Mouse (Mus musculus) megakaryocyte, embryonic 14.5 days (primary cell): Measurements from ENCODE around the gene Lrrn3. TPM values are rescaled to one million over a fixed set of nuclear protein-coding genes. Genes with fewer than 3 reads are reported as not detected.

Experiments used
- H3K27me3 ChIP-seq: replicated peaks from 2 replicates; pipeline ENCODE3; 2012; ENCODE audit warnings: inconsistent platforms
- H3K36me3 ChIP-seq: replicated peaks from 2 replicates; pipeline ENCODE3; 2012; ENCODE audit warnings: low read length, inconsistent platforms, mixed read lengths
- H3K4me1 ChIP-seq: 2 replicates; pipeline ENCODE4 v1.6.1; 2012; ENCODE audit warnings: inconsistent platforms
- H3K4me3 ChIP-seq: replicated peaks from 2 replicates; pipeline ENCODE3; 2012; ENCODE audit warnings: moderate library complexity, mild to moderate bottlenecking, inconsistent platforms
- H3K9me3 ChIP-seq: 2 replicates; pipeline ENCODE4 v1.6.1; 2012; ENCODE audit warnings: inconsistent platforms
- FLI1 ChIP-seq: IDR thresholded peaks from 2 replicates; pipeline ENCODE4 v1.6.1; 2012; ENCODE audit warnings: low read length, inconsistent platforms, mixed read lengths
- GATA1 ChIP-seq: IDR thresholded peaks from 3 replicates; pipeline ENCODE4 v1.6.1; 2012; ENCODE audit warnings: mixed read lengths, low read length, inconsistent platforms, borderline replicate concordance
- polyA plus RNA-seq: library from polyadenylated mRNA; stranded (reverse); fragments of >175 nt; gene quantifications from 2 replicates; pipeline ENCODE4 v1.2.3, GENCODE M21; 2012; ENCODE audit warnings: low replicate concordance; ENCODE audit not compliant: insufficient read depth

Lrrn3 gene
- polyA plus RNA-seq, 1 experiment, result 0.09 TPM

- Histone ChIP-seq H3K27me3 (no peaks in the 10 kb centered on the region), H3K4me3 (peak overlapping the region; percentile 69), H3K36me3 (no peaks in the 10 kb centered on the region), H3K9me3 (no peaks in the 10 kb centered on the region), H3K4me1 (peaks cover 39% of the 10 kb centered on the region)
- TF ChIP-seq GATA1 (no peak), FLI1 (no peak)
These were observed 774 bp upstream of the Lrrn3 start for GRCm38 (mm10) chr12:41487005-41487404.

GRCm38 (mm10) chr12:41485512-41486215, 567 bp downstream of the Lrrn3 start:
- TF ChIP-seq GATA1, result no peak
- no peak for TF ChIP-seq FLI1
- Histone ChIP-seq H3K27me3 (no peaks in the 10 kb centered on the region), H3K4me1 (peaks cover 39% of the 10 kb centered on the region), H3K4me3 (peak overlapping the region; percentile 91), H3K36me3 (no peaks in the 10 kb centered on the region), H3K9me3 (no peaks in the 10 kb centered on the region)

GRCm38 (mm10) chr12:41484689-41485511, 1.3 kb downstream of the Lrrn3 start:
- Histone ChIP-seq H3K4me1 (peaks cover 39% of the 10 kb centered on the region), H3K4me3 (peak overlapping the region; percentile 91), H3K9me3 (no peaks in the 10 kb centered on the region), H3K27me3 (no peaks in the 10 kb centered on the region), H3K36me3 (no peaks in the 10 kb centered on the region)
- no peak for TF ChIP-seq GATA1
- TF ChIP-seq FLI1, result no peak

- no peak for TF ChIP-seq FLI1
- no peak for TF ChIP-seq GATA1
- Histone ChIP-seq H3K27me3 (no peaks in the 10 kb centered on the region), H3K36me3 (no peaks in the 10 kb centered on the region), H3K4me3 (peak overlapping the region; percentile 91), H3K9me3 (no peaks in the 10 kb centered on the region), H3K4me1 (peaks cover 39% of the 10 kb centered on the region)
These were observed 2.4 kb downstream of the Lrrn3 start for GRCm38 (mm10) chr12:41483593-41484451.

GRCm38 (mm10) chr12:41483091-41483592, 3.1 kb downstream of the Lrrn3 start:
- no peaks in the 10 kb centered on the region for H3K36me3 ChIP-seq
- H3K4me3 ChIP-seq, result peak overlapping the region; percentile 91
- TF ChIP-seq GATA1 (no peak), FLI1 (no peak)
- no peaks in the 10 kb centered on the region for H3K9me3 ChIP-seq
- H3K27me3 ChIP-seq, result no peaks in the 10 kb centered on the region
- peaks cover 39% of the 10 kb centered on the region for H3K4me1 ChIP-seq

GRCm38 (mm10) chr12:41481486-41481885, 4.7 kb downstream of the Lrrn3 start:
- no peak for TF ChIP-seq FLI1
- Histone ChIP-seq H3K36me3 (no peaks in the 10 kb centered on the region), H3K4me3 (no peak overlapping the region), H3K4me1 (peaks cover 31% of the 10 kb centered on the region), H3K27me3 (no peaks in the 10 kb centered on the region), H3K9me3 (no peaks in the 10 kb centered on the region)

- no peak overlapping the region for H3K4me3 ChIP-seq
- H3K9me3 ChIP-seq, result no peaks in the 10 kb centered on the region
- no peaks in the 10 kb centered on the region for H3K36me3 ChIP-seq
- no peaks in the 10 kb centered on the region for H3K27me3 ChIP-seq
- no peaks in the 10 kb centered on the region for H3K4me1 ChIP-seq
- TF ChIP-seq FLI1 (no peak), GATA1 (no peak)
These were observed 17.0 kb downstream of the Lrrn3 start for GRCm38 (mm10) chr12:41469096-41469801.

GRCm38 (mm10) chr12:41468374-41468991, 17.7 kb downstream of the Lrrn3 start:
- Histone ChIP-seq H3K4me3 (no peak overlapping the region), H3K9me3 (no peaks in the 10 kb centered on the region), H3K4me1 (no peaks in the 10 kb centered on the region), H3K36me3 (no peaks in the 10 kb centered on the region), H3K27me3 (no peaks in the 10 kb centered on the region)
- TF ChIP-seq FLI1, result no peak
- TF ChIP-seq GATA1, result no peak
